Mouse (Mus musculus): ENCODE measurements around the gene Card19.

DNA sequence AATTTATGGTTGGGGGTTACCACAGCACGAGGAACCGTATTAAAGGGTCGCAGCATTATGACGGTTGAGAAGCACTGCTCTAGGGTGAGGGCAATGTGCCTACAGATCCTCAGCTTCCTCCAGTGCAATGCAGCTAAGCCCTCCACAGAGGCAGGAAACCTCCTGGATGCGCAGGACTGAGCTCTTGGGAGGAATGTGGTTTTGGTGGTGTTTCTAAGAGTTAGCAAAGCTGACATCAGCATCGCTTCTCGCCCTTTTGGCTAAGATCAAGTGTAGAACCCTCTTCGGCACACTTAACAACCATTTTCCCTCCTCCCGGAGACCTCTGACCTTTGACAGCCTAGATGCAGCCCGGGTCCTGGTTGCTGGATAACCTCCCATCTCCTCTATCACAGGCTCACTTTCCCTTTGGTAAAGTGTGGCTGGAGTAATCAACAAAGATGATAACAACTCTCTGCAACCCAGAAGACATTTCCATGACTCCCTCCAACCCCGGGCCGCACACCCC is 31.4 kb upstream of the Card19 start:
- TF ChIP-seq CTCF (IDR thresholded peaks at IDR 0.05; ENCODE audit: low read depth) = no peak
- TF ChIP-seq EP300 (IDR thresholded peaks at IDR 0.05; ENCODE audit: low read depth) = no peak
